Mouse (Mus musculus) neural tube, embryonic 15.5 days (tissue): ENCODE data around the gene 2900011O08Rik. TPM values are rescaled to one million over a fixed set of nuclear protein-coding genes. Genes with fewer than 3 reads are reported as not detected.
"Not testable (repeated sequence)": the region's sequence is repeated elsewhere in the genome, so short reads cannot be mapped to it uniquely, and the experiment has no call there.

ENCODE experiments used
- ATAC-seq: fragments of 200-750 bp; cut with Nextera tagmentation; 2 replicates; pipeline ENCODE4 v1.8.0; 2017; ENCODE audit warnings: mild to moderate bottlenecking, moderate TSS enrichment, moderate library complexity; ENCODE audit not compliant: low FRiP score
- H3K27ac ChIP-seq: fragments of 300-500 bp; sonication (generic); replicated peaks from 2 replicates; pipeline ENCODE4 v1.5.1; 2015; ENCODE audit warnings: mild to moderate bottlenecking, inconsistent platforms
- H3K27me3 ChIP-seq: fragments of 300-500 bp; sonication (generic); replicated peaks from 2 replicates; pipeline ENCODE4 v1.6.1; 2015; ENCODE audit warnings: inconsistent platforms
- H3K36me3 ChIP-seq: fragments of 300-500 bp; sonication (generic); 2 replicates; pipeline ENCODE4 v1.6.1; 2015; ENCODE audit warnings: inconsistent platforms
- H3K4me1 ChIP-seq: fragments of 300-500 bp; sonication (generic); 2 replicates; pipeline ENCODE4 v1.6.1; 2015; ENCODE audit warnings: inconsistent platforms
- H3K4me2 ChIP-seq: fragments of 300-500 bp; sonication (generic); 2 replicates; pipeline ENCODE4 v1.6.1; 2015; ENCODE audit warnings: inconsistent platforms, mild to moderate bottlenecking, moderate library complexity
- H3K4me3 ChIP-seq: fragments of 300-500 bp; sonication (generic); replicated peaks from 2 replicates; pipeline ENCODE4 v1.5.1; 2015; ENCODE audit warnings: mild to moderate bottlenecking, inconsistent platforms
- H3K9ac ChIP-seq: fragments of 300-500 bp; sonication (generic); replicated peaks from 2 replicates; pipeline ENCODE4 v1.6.1; 2015; ENCODE audit warnings: mild to moderate bottlenecking, inconsistent platforms
- H3K9me3 ChIP-seq: fragments of 300-500 bp; sonication (generic); replicated peaks from 2 replicates; pipeline ENCODE4 v1.6.1; 2016; ENCODE audit warnings: inconsistent platforms
- WGBS: fragments of 180-500 bp; shearing (Covaris S2); methylation state at CpG from one replicate; pipeline ENCODE4 v1.1.7; 2015; ENCODE audit warnings: mixed read lengths; 5-methylcytosine and 5-hydroxymethylcytosine counted together
- polyA plus RNA-seq: library from polyadenylated mRNA; unstranded; fragments of >200 nt; fragmentation: Nextera tagmentation; extraction: Ambion mirVana; gene quantifications from 2 replicates; pipeline ENCODE4 v1.2.1, GENCODE M21; 2015

2900011O08Rik gene
- polyA plus RNA-seq, 1 experiment from 2014 or later, result 186 TPM

GRCm38 (mm10) chr16:14044695-14045094, 58.3 kb downstream of the 2900011O08Rik start:
- 75% methylated on average over 8 of the region's 8 CpGs for WGBS
- H3K4me3 ChIP-seq, result no peak overlapping the region
- H3K36me3 ChIP-seq, result no peaks in the 10 kb centered on the region
- H3K27me3 ChIP-seq, result no peaks in the 10 kb centered on the region
- no peak overlapping the region for H3K27ac ChIP-seq
- no peak for ATAC-seq
- H3K4me2 ChIP-seq, result no peak overlapping the region
- H3K9me3 ChIP-seq, result no peaks in the 10 kb centered on the region
- H3K9ac ChIP-seq, result no peak overlapping the region
- H3K4me1 ChIP-seq, result no peaks in the 10 kb centered on the region

DNA sequence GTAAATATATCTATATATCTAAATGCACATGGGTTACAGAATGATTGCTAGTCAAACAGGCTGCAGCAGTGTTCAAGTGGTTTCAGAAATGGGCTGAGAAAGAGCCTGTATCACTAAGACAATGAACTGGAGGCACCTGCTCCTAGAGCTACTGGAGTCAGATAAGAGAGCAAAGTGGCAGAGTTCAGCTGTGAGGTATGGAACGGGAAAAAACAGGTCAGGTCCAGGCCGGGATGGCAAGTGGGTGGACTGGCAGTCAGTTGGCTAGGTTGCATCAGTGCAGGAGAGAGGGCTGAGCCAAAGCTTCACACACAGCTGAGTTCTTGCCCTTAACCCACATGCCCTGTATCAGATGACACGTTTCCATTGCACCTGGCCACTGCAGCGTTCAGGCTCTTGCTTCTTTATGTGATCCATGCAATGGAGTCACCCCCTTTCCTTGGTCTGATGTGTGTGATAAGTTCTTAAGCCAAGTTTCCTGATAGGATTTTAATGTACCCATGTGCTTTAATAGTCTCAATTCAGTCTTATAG, 59.9 kb downstream of the 2900011O08Rik start:
- H3K4me1 ChIP-seq, result no peaks in the 10 kb centered on the region
- H3K36me3 ChIP-seq, result no peaks in the 10 kb centered on the region
- no peak for ATAC-seq
- 85% methylated on average over 4 of the region's 4 CpGs for WGBS
- H3K27ac ChIP-seq, result no peak overlapping the region
- H3K4me2 ChIP-seq, result no peak overlapping the region
- no peak overlapping the region for H3K4me3 ChIP-seq
- H3K9ac ChIP-seq, result no peak overlapping the region
- no peaks in the 10 kb centered on the region for H3K27me3 ChIP-seq
- H3K9me3 ChIP-seq, result no peaks in the 10 kb centered on the region

DNA sequence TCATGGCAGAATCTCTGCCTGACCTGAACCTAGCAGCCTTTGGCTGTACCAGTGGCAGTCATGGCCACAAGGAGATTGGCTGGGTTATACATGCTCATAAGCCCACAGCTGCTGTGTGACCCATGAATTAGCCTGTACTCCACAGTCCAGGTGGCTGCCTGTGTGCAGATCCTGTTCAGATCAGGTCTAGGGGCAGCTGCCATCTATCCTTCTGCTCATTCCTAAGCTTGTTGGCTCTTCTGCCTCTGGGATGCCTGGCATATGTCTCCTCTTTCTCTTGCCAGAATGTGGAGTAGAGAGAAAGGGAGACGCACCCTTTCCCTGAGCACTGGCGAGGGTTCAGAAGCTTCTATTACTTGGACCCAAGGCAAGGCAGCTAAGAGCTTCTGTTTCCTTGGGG, 65.8 kb downstream of the 2900011O08Rik start:
- Histone ChIP-seq H3K36me3 (no peaks in the 10 kb centered on the region), H3K4me1 (no peaks in the 10 kb centered on the region), H3K27me3 (no peaks in the 10 kb centered on the region), H3K4me2 (no peak overlapping the region), H3K27ac (no peak overlapping the region), H3K4me3 (no peak overlapping the region), H3K9ac (no peak overlapping the region), H3K9me3 (no peaks in the 10 kb centered on the region)
- WGBS, result 81% methylated on average over 2 of the region's 2 CpGs
- no peak for ATAC-seq

- no peak overlapping the region for H3K4me3 ChIP-seq
- H3K27me3 ChIP-seq, result no peaks in the 10 kb centered on the region
- ATAC-seq, result no peak
- H3K27ac ChIP-seq, result no peak overlapping the region
- peaks cover 4% of the 10 kb centered on the region for H3K4me1 ChIP-seq
- no peak overlapping the region for H3K9ac ChIP-seq
- 87% methylated on average over 5 of the region's 5 CpGs for WGBS
- H3K4me2 ChIP-seq, result no peak overlapping the region
- no peaks in the 10 kb centered on the region for H3K9me3 ChIP-seq
- H3K36me3 ChIP-seq, result no peaks in the 10 kb centered on the region
These were observed 66.7 kb downstream of the 2900011O08Rik start for GRCm38 (mm10) chr16:14053116-14053515.

DNA sequence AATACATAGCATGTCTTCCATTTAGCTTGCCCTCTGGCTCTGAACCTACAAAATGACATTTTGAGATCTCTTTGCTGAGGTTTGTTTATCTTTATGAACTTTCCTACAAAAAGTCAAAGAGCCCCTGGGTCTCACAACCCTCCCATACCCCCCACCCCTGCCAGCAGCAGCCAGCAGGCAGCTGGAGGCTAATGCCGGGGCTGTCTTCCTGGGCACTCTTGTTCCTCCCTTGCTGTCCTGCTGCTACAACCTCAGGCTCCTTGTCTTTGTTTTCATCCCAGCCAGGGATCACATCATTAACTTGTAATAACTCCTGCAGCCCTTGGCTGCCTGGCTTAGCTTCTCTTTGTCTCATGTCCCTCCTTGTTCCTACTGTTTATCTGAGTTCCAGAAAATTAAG, 68.9 kb downstream of the 2900011O08Rik start:
- Histone ChIP-seq H3K4me2 (no peak overlapping the region), H3K27ac (no peak overlapping the region), H3K4me1 (peaks cover 9% of the 10 kb centered on the region), H3K9me3 (no peaks in the 10 kb centered on the region), H3K36me3 (no peaks in the 10 kb centered on the region), H3K9ac (no peak overlapping the region), H3K4me3 (no peak overlapping the region), H3K27me3 (no peaks in the 10 kb centered on the region)
- ATAC-seq, result no peak
- WGBS, result 15% methylated on average over 1 of the region's 1 CpGs

- WGBS, result 88% methylated on average over 4 of the region's 4 CpGs
- no peak overlapping the region for H3K27ac ChIP-seq
- no peaks in the 10 kb centered on the region for H3K27me3 ChIP-seq
- peaks cover 9% of the 10 kb centered on the region for H3K4me1 ChIP-seq
- H3K36me3 ChIP-seq, result peaks cover 4% of the 10 kb centered on the region; the same call in 1 of the 2 replicates
- H3K4me3 ChIP-seq, result no peak overlapping the region
- ATAC-seq, result no peak
- H3K9ac ChIP-seq, result no peak overlapping the region
- no peaks in the 10 kb centered on the region for H3K9me3 ChIP-seq
- H3K4me2 ChIP-seq, result no peak overlapping the region
These were observed 70.3 kb downstream of the 2900011O08Rik start for GRCm38 (mm10) chr16:14056734-14057133.

DNA sequence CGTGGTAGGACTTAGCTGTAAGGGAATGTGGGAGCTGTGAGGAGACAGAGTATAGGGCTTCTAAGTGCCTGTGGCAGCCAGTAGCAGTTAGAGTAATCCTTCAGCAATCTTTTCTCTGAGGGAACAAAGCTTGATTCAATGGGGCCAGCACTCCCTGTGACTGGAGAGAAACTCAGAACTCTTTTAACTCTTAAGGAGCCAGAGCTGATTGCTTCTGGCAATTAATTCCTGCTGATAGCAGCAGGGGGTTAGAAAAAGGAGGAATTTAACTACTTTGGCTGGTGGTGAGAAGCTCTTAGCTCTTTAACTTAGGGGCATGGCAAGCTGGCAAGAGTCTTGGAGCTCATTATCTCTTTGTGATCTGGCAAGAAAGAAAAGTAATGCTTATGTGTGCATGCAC, 72.1 kb downstream of the 2900011O08Rik start:
- H3K9me3 ChIP-seq, result no peaks in the 10 kb centered on the region
- no peaks in the 10 kb centered on the region for H3K27me3 ChIP-seq
- no peak overlapping the region for H3K4me3 ChIP-seq
- WGBS, result 3% methylated on average over 1 of the region's 1 CpGs
- H3K9ac ChIP-seq, result no peak overlapping the region
- no peak for ATAC-seq
- H3K27ac ChIP-seq, result no peak overlapping the region
- peaks cover 7% of the 10 kb centered on the region; the same call in 1 of the 2 replicates for H3K36me3 ChIP-seq
- peaks cover 9% of the 10 kb centered on the region for H3K4me1 ChIP-seq
- H3K4me2 ChIP-seq, result no peak overlapping the region

DNA sequence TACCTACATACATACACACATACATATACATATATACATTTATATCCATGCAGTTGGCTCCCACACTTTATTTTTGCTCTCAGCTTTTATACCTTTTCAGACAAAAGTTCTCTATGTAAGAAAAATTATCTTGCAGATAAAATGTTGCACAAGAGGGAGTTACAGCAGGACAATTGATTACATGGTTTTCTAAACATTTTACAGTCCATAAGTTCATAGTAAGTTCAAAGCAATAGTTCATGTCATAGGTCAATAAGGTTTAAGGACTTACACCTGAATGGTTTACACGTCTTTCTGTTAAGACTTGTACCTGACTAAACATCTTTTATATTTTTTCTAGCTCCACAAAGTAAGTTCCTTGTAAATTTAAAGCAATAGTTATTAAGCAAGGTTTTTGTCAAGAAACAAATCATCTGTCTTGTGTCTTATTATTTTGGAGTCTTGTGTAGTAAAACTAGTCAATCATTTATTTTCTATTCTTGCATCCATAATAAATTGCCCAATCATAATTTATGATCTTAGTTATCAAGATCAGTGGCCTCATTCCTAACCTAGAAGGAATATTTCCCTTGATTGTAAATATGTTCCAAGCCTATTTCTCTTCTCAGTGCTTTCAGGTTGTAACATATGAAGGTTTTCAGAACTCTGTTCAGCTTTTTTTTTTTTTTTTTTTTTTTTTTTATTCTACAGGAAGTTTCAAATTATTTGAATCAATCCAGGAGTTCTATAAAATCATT, 72.9 kb downstream of the 2900011O08Rik start:
- Histone ChIP-seq H3K27me3 (no peaks in the 10 kb centered on the region), H3K4me1 (peaks cover 9% of the 10 kb centered on the region), H3K9me3 (no peaks in the 10 kb centered on the region), H3K4me3 (no peak overlapping the region), H3K27ac (no peak overlapping the region), H3K9ac (no peak overlapping the region), H3K36me3 (peaks cover 7% of the 10 kb centered on the region; the same call in 1 of the 2 replicates), H3K4me2 (no peak overlapping the region)
- ATAC-seq, result no peak
- 43% methylated on average over 1 of the region's 1 CpGs for WGBS

DNA sequence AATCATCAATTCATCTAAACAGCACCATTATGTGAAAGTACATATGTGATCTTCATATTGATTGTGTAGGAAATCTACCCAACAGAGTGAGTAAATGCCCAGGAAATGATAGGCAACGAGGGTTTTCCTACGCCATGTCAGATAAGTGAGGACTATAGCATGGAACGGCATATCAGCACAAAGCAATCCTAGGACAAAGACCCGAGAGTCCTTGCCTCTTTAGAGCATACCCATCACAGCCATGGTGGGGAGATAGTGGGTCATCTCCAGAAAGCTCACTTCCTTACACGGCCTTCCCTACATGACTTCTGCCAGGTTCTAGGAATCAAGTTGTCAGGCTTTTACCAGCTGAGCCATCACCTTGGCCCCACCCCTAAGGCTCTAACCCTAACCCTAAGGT, 73.5 kb downstream of the 2900011O08Rik start:
- Histone ChIP-seq H3K4me2 (no peak overlapping the region), H3K27me3 (no peaks in the 10 kb centered on the region), H3K4me1 (peaks cover 9% of the 10 kb centered on the region), H3K27ac (no peak overlapping the region), H3K36me3 (peaks cover 7% of the 10 kb centered on the region; the same call in 1 of the 2 replicates), H3K9me3 (no peaks in the 10 kb centered on the region), H3K4me3 (no peak overlapping the region), H3K9ac (no peak overlapping the region)
- 84% methylated on average over 5 of the region's 5 CpGs for WGBS
- ATAC-seq, result no peak

GRCm38 (mm10) chr16:14066571-14066970, 80.2 kb downstream of the 2900011O08Rik start:
- ATAC-seq, H3K4me1 ChIP-seq, H3K9ac ChIP-seq, H3K4me2 ChIP-seq, H3K9me3 ChIP-seq, H3K27me3 ChIP-seq, H3K27ac ChIP-seq, H3K4me3 ChIP-seq, H3K36me3 ChIP-seq: not testable (repeated sequence)
- 91% methylated on average over 4 of the region's 4 CpGs for WGBS

DNA sequence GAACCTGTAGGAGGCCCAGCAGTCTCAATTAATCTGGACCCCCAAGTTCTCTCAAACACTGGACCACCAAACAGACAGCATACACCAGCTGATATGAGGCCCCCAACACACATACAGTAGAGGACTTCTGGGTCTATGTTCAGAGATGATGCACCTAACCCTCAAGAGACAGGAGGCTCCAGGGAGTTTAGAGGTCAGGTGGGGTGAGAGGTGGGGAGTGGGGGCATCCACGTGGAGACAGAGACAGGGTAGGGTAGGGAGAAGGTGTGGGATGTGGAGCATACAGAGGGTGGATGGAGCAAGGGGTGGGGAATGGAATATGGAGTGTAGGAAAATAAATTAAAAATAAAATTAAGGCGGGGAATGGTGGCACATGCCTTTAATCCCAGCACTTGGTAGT, 82.3 kb downstream of the 2900011O08Rik start:
- H3K4me1 ChIP-seq, ATAC-seq, H3K9me3 ChIP-seq, H3K9ac ChIP-seq, H3K27ac ChIP-seq, H3K4me2 ChIP-seq, H3K27me3 ChIP-seq, H3K4me3 ChIP-seq, H3K36me3 ChIP-seq: not testable (repeated sequence)
- WGBS, result 80% methylated on average over 2 of the region's 2 CpGs

DNA sequence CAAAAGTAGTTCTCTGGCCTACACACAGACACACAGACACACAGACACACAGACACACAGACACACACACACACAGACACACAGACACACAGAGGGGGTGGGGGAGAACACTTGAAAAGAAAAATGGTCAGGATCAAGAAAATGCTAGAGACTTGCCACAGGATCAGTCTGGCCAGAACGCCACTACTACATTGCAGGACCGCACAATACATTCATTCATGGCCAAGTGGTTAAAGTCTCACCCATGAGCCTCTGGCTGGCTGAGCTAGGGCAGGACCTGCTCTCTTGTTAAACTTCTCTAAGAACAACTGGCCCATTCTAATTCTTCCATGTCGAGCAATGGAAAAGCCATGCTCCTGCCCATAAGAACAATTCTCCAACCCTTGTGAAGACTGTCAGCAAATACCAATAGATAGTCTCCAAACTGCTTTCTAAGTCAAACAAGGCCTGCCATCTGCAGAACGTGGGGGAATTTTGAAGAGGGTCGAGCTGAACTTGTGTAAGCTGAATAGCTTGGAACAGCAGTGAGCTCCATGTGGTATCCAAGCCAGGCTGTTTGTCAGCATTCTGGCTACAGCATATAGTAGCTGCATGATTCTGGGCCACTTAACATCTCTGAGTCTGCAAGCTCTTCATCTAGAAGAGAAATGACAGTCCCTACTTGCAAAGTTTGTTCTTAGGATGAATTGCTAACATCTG, 84.2 kb downstream of the 2900011O08Rik start:
- WGBS, result 72% methylated on average over 5 of the region's 5 CpGs
- Histone ChIP-seq H3K27ac (no peak overlapping the region), H3K27me3 (no peaks in the 10 kb centered on the region), H3K4me2 (no peak overlapping the region), H3K4me1 (no peaks in the 10 kb centered on the region), H3K36me3 (no peaks in the 10 kb centered on the region), H3K4me3 (no peak overlapping the region), H3K9ac (no peak overlapping the region), H3K9me3 (no peaks in the 10 kb centered on the region)
- no peak for ATAC-seq
